Mouse (Mus musculus) limb, embryonic 13.5 days (tissue): ENCODE data around the gene Stk35. TPM values are rescaled to one million over a fixed set of nuclear protein-coding genes. Genes with fewer than 3 reads are reported as not detected.

Experiments
- ATAC-seq: fragments of 200-750 bp; cut with Nextera tagmentation; 2 replicates; pipeline ENCODE4 v1.8.0; 2017; ENCODE audit warnings: low read depth, moderate number of reproducible peaks, moderate TSS enrichment; ENCODE audit not compliant: low FRiP score
- H3K27ac ChIP-seq: fragments of 300-500 bp; sonication (generic); 2 replicates; pipeline ENCODE4 v1.5.1; 2015; ENCODE audit warnings: inconsistent platforms, mild to moderate bottlenecking, moderate library complexity
- H3K27me3 ChIP-seq: fragments of 300-500 bp; sonication (generic); 2 replicates; pipeline ENCODE4 v1.6.1; 2015; ENCODE audit warnings: mild to moderate bottlenecking, inconsistent platforms
- H3K36me3 ChIP-seq: fragments of 300-500 bp; sonication (generic); 2 replicates; pipeline ENCODE4 v1.6.1; 2015; ENCODE audit warnings: inconsistent platforms, mild to moderate bottlenecking, moderate library complexity
- H3K4me1 ChIP-seq: fragments of 300-500 bp; sonication (generic); 2 replicates; pipeline ENCODE4 v1.6.1; 2015; ENCODE audit warnings: inconsistent platforms
- H3K4me2 ChIP-seq: fragments of 300-500 bp; sonication (generic); replicated peaks from 2 replicates; pipeline ENCODE4 v1.6.1; 2015; ENCODE audit warnings: inconsistent platforms, mild to moderate bottlenecking, moderate library complexity
- H3K4me3 ChIP-seq: fragments of 300-500 bp; sonication (generic); 2 replicates; pipeline ENCODE4 v1.5.1; 2015; ENCODE audit warnings: moderate library complexity, mild to moderate bottlenecking, inconsistent platforms
- H3K9ac ChIP-seq: fragments of 300-500 bp; sonication (generic); 2 replicates; pipeline ENCODE4 v1.6.1; 2015; ENCODE audit warnings: mild to moderate bottlenecking, inconsistent platforms
- H3K9me3 ChIP-seq: fragments of 300-500 bp; sonication (generic); 2 replicates; pipeline ENCODE4 v1.6.1; 2016; ENCODE audit warnings: inconsistent platforms
- WGBS: fragments of 180-500 bp; shearing (Covaris S2); methylation state at CpG from one replicate; pipeline ENCODE4 v1.1.7; 2015; 5-methylcytosine and 5-hydroxymethylcytosine counted together
- polyA plus RNA-seq: library from polyadenylated mRNA; unstranded; fragments of >200 nt; fragmentation: Nextera tagmentation; extraction: Ambion mirVana; gene quantifications from 2 replicates; pipeline ENCODE4 v1.2.1, GENCODE M21; 2015

Gene Stk35
- polyA plus RNA-seq = 10.1 and 10.3 TPM in 2 replicates

- ATAC-seq = peak; percentile 89
- H3K9ac ChIP-seq = peak within 1 kb of the TSS; percentile 95
- H3K9me3 ChIP-seq = no peaks in the 10 kb centered on the region
- no peaks in the 10 kb centered on the region for H3K27me3 ChIP-seq
- H3K4me2 ChIP-seq = peak within 1 kb of the TSS; percentile 93
- H3K4me3 ChIP-seq = peak within 1 kb of the TSS; percentile 95
- WGBS = under 1% methylated on average over 57 of the region's 63 CpGs
- H3K36me3 ChIP-seq = peaks cover 16% of the 10 kb centered on the region; the same call in 1 of the 2 replicates
- H3K27ac ChIP-seq = peak within 1 kb of the TSS; percentile 96
- H3K4me1 ChIP-seq = peaks cover 37% of the 10 kb centered on the region
Measured at GRCm38 (mm10) chr2:129800271-129800903, at the start of gene Stk35. Stk35 (plus strand) TSS chr2:129800517.

- Histone ChIP-seq H3K4me3 (no peak overlapping the region), H3K9me3 (no peaks in the 10 kb centered on the region), H3K27ac (no peak overlapping the region), H3K4me1 (no peaks in the 10 kb centered on the region), H3K36me3 (no peaks in the 10 kb centered on the region), H3K4me2 (no peak overlapping the region), H3K27me3 (no peaks in the 10 kb centered on the region), H3K9ac (no peak overlapping the region)
- WGBS = 80% methylated on average over 1 of the region's 1 CpGs
- no peak for ATAC-seq
Measured at GRCm38 (mm10) chr2:129782046-129782445, 18.3 kb upstream of the Stk35 start.

DNA sequence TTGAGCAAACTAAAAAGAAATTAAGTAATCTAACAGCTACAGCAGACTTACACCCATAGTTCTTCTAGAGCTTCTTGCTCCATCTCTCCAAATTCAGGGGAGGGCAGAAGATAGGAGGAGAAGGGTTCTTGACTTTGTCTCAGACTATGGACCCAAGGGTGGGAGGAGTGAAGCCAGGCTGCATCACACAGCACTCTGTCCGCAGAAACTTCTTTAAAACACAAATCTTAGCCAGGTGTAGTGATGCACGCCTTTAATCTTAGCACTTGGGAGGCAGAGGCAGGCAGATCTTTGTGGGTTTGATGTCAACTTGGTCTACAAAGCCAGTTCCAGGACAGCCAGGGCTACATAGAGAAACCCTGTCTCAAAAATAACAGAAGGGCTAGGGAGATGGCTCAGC lies 3.8 kb upstream of the Stk35 start:
- no peak for ATAC-seq
- Histone ChIP-seq H3K36me3 (no peaks in the 10 kb centered on the region), H3K27ac (no peak overlapping the region), H3K4me3 (no peak overlapping the region), H3K27me3 (no peaks in the 10 kb centered on the region), H3K4me1 (peaks cover 6% of the 10 kb centered on the region), H3K4me2 (no peak overlapping the region), H3K9me3 (peaks cover 11% of the 10 kb centered on the region), H3K9ac (no peak overlapping the region)
- WGBS = 90% methylated on average over 2 of the region's 2 CpGs

- no peaks in the 10 kb centered on the region for H3K27me3 ChIP-seq
- no peak overlapping the region for H3K4me3 ChIP-seq
- no peak overlapping the region for H3K4me2 ChIP-seq
- ATAC-seq = no peak
- H3K9ac ChIP-seq = no peak overlapping the region
- 94% methylated on average over 2 of the region's 3 CpGs for WGBS
- H3K27ac ChIP-seq = no peak overlapping the region
- peaks cover 11% of the 10 kb centered on the region for H3K9me3 ChIP-seq
- peaks cover 15% of the 10 kb centered on the region for H3K4me1 ChIP-seq
- H3K36me3 ChIP-seq = peaks cover 4% of the 10 kb centered on the region; the same call in 1 of the 2 replicates
Measured at GRCm38 (mm10) chr2:129797709-129798108, 2.6 kb upstream of the Stk35 start.

- H3K4me3 ChIP-seq = no peak overlapping the region
- H3K36me3 ChIP-seq = peaks cover 4% of the 10 kb centered on the region; the same call in 1 of the 2 replicates
- H3K27ac ChIP-seq = no peak overlapping the region
- H3K4me1 ChIP-seq = peaks cover 22% of the 10 kb centered on the region
- H3K9ac ChIP-seq = no peak overlapping the region
- no peak overlapping the region for H3K4me2 ChIP-seq
- peaks cover 11% of the 10 kb centered on the region for H3K9me3 ChIP-seq
- no peaks in the 10 kb centered on the region for H3K27me3 ChIP-seq
- no peak for ATAC-seq
Measured at GRCm38 (mm10) chr2:129798410-129798809, 1.9 kb upstream of the Stk35 start.

DNA sequence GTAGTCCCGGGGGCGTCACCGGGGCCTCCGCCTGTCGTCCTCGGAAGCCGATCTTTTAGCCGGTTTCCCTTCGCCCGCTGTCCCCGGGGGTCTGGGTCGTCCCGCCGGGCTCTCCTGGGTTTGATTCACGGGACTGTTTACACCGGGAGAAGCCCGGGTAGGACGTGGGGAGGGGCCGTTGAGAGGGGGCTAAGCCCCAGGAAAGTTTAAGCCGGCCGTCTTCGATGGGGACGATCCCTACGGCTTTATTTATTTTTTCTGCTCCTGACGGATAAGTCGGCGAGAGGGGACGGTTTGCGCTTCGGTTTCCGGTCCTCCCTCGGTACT lies 550 bp downstream of the Stk35 start:
- Histone ChIP-seq H3K9me3 (no peaks in the 10 kb centered on the region), H3K27ac (peak overlapping the region; percentile 96), H3K9ac (peak overlapping the region; percentile 95), H3K4me1 (peaks cover 42% of the 10 kb centered on the region), H3K4me2 (peak overlapping the region; percentile 93), H3K27me3 (no peaks in the 10 kb centered on the region), H3K4me3 (peak overlapping the region; percentile 95), H3K36me3 (peaks cover 21% of the 10 kb centered on the region; the same call in 1 of the 2 replicates)
- WGBS = 0% methylated on average over 31 of the region's 32 CpGs
- no peak; the same call in 1 of the 2 replicates for ATAC-seq

GRCm38 (mm10) chr2:129801231-129802029 lies 1.1 kb downstream of the Stk35 start:
- Histone ChIP-seq H3K4me3 (peak overlapping the region; percentile 95), H3K4me2 (peak overlapping the region; percentile 93), H3K27me3 (no peaks in the 10 kb centered on the region), H3K9me3 (no peaks in the 10 kb centered on the region), H3K4me1 (peaks cover 48% of the 10 kb centered on the region), H3K9ac (peak overlapping the region; percentile 95), H3K36me3 (peaks cover 24% of the 10 kb centered on the region; the same call in 1 of the 2 replicates), H3K27ac (peak overlapping the region; percentile 96)
- WGBS = under 1% methylated on average over 72 of the region's 73 CpGs
- peak; percentile 79 for ATAC-seq

DNA sequence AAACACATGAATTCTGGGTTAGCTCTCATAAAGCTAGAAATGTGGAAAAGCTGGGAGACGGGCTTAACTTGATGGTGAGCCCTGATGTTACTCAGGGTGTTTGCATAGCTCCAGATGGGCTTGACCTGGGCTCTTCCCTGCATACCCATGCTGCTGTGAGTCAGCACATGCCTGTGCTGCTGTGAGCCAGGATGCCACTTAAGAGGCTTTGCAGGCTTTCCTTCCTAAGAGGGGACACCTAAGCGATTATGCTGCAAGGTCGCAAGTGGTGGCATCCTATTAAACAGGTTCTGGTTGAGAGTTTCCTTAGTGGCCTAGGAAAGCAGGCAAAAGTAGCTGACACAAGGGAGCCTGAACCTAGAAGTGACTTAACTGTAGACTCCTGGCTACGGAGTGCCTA lies 5.2 kb downstream of the Stk35 start:
- WGBS = 93% methylated on average over 4 of the region's 4 CpGs
- no peak for ATAC-seq
- Histone ChIP-seq H3K27me3 (no peaks in the 10 kb centered on the region), H3K9ac (no peak overlapping the region), H3K27ac (no peak overlapping the region), H3K4me3 (no peak overlapping the region), H3K4me2 (no peak overlapping the region), H3K4me1 (peaks cover 49% of the 10 kb centered on the region), H3K9me3 (no peaks in the 10 kb centered on the region), H3K36me3 (peaks cover 54% of the 10 kb centered on the region)

- no peak for ATAC-seq
- H3K9me3 ChIP-seq = no peaks in the 10 kb centered on the region
- no peak overlapping the region for H3K4me2 ChIP-seq
- peaks cover 64% of the 10 kb centered on the region for H3K36me3 ChIP-seq
- no peak overlapping the region for H3K9ac ChIP-seq
- H3K27ac ChIP-seq = no peak overlapping the region
- H3K27me3 ChIP-seq = no peaks in the 10 kb centered on the region
- 82% methylated on average over 2 of the region's 2 CpGs for WGBS
- peaks cover 49% of the 10 kb centered on the region for H3K4me1 ChIP-seq
- H3K4me3 ChIP-seq = no peak overlapping the region
Measured at GRCm38 (mm10) chr2:129806486-129806885, 6.2 kb downstream of the Stk35 start.

- ATAC-seq = no peak
- H3K4me3 ChIP-seq = no peak overlapping the region
- WGBS = 96% methylated on average over 7 of the region's 7 CpGs
- no peak overlapping the region for H3K9ac ChIP-seq
- no peaks in the 10 kb centered on the region for H3K27me3 ChIP-seq
- no peak overlapping the region for H3K4me2 ChIP-seq
- peaks cover 22% of the 10 kb centered on the region; the same call in 1 of the 2 replicates for H3K4me1 ChIP-seq
- H3K27ac ChIP-seq = no peak overlapping the region
- peaks cover 82% of the 10 kb centered on the region for H3K36me3 ChIP-seq
- H3K9me3 ChIP-seq = no peaks in the 10 kb centered on the region
Measured at GRCm38 (mm10) chr2:129810563-129810962, 10.2 kb downstream of the Stk35 start.

- H3K9me3 ChIP-seq = no peaks in the 10 kb centered on the region
- H3K4me2 ChIP-seq = no peak overlapping the region
- peaks cover 13% of the 10 kb centered on the region for H3K4me1 ChIP-seq
- no peak overlapping the region for H3K9ac ChIP-seq
- peaks cover 92% of the 10 kb centered on the region for H3K36me3 ChIP-seq
- ATAC-seq = no peak
- H3K4me3 ChIP-seq = no peak overlapping the region
- H3K27me3 ChIP-seq = no peaks in the 10 kb centered on the region
- no peak overlapping the region for H3K27ac ChIP-seq
- WGBS = 96% methylated on average over 3 of the region's 3 CpGs
Measured at GRCm38 (mm10) chr2:129814033-129814432, 13.7 kb downstream of the Stk35 start.

GRCm38 (mm10) chr2:129815076-129815475 lies 14.8 kb downstream of the Stk35 start:
- Histone ChIP-seq H3K27ac (no peak overlapping the region), H3K36me3 (peaks cover 85% of the 10 kb centered on the region), H3K4me2 (no peak overlapping the region), H3K4me3 (no peak overlapping the region), H3K4me1 (peaks cover 13% of the 10 kb centered on the region), H3K9ac (no peak overlapping the region), H3K9me3 (no peaks in the 10 kb centered on the region), H3K27me3 (no peaks in the 10 kb centered on the region)
- WGBS = 82% methylated on average over 2 of the region's 2 CpGs
- no peak for ATAC-seq
